Mouse (Mus musculus) forelimb bud, embryonic 11.5 days (tissue): ENCODE results near the gene Sh3rf3.

Source experiments
- DNase-seq: peaks from one replicate; pipeline ENCODE4 v3.0.0-alpha.2; 2012; ENCODE audit warnings: low read depth, low spot score

Sh3rf3 gene

GRCm38 (mm10) chr10:58813081-58813800, at the start of gene Sh3rf3:
Gene Sh3rf3, plus strand, starts transcription at chr10:58813359.
- DNase-seq = peak; percentile 21

GRCm38 (mm10) chr10:58788486-58789274, 24.5 kb upstream of the Sh3rf3 start:
- DNase-seq = no peak

- DNase-seq = no peak
Observed at GRCm38 (mm10) chr10:58797555-58797954, 15.6 kb upstream of the Sh3rf3 start.

GRCm38 (mm10) chr10:58798156-58798555, 15.0 kb upstream of the Sh3rf3 start:
- no peak for DNase-seq

GRCm38 (mm10) chr10:58800996-58801433, 12.1 kb upstream of the Sh3rf3 start:
- DNase-seq = no peak

- DNase-seq = no peak
Observed at GRCm38 (mm10) chr10:58802391-58802790, 10.8 kb upstream of the Sh3rf3 start.

GRCm38 (mm10) chr10:58807956-58808355, 5.2 kb upstream of the Sh3rf3 start:
- DNase-seq = no peak

- DNase-seq = no peak
Observed at GRCm38 (mm10) chr10:58810181-58810580, 3.0 kb upstream of the Sh3rf3 start.

GRCm38 (mm10) chr10:58812210-58813080, 714 bp upstream of the Sh3rf3 start:
- DNase-seq = peak; percentile 85

- peak; percentile 21 for DNase-seq
Observed at GRCm38 (mm10) chr10:58813801-58814191, 637 bp downstream of the Sh3rf3 start.

- no peak for DNase-seq
Observed at GRCm38 (mm10) chr10:58814486-58814885, 1.3 kb downstream of the Sh3rf3 start.

GRCm38 (mm10) chr10:58824016-58824568, 10.9 kb downstream of the Sh3rf3 start:
- no peak for DNase-seq

GRCm38 (mm10) chr10:58829251-58830111, 16.3 kb downstream of the Sh3rf3 start:
- no peak for DNase-seq

GRCm38 (mm10) chr10:58833146-58833545, 20.0 kb downstream of the Sh3rf3 start:
- DNase-seq = no peak

GRCm38 (mm10) chr10:58833741-58834178, 20.6 kb downstream of the Sh3rf3 start:
- DNase-seq = no peak

GRCm38 (mm10) chr10:58836391-58836790, 23.2 kb downstream of the Sh3rf3 start:
- no peak for DNase-seq

- DNase-seq = no peak
Observed at GRCm38 (mm10) chr10:58837504-58837903, 24.3 kb downstream of the Sh3rf3 start.

- DNase-seq = no peak
Observed at GRCm38 (mm10) chr10:58841945-58842344, 28.8 kb downstream of the Sh3rf3 start.

- DNase-seq = no peak
Observed at GRCm38 (mm10) chr10:58843100-58843499, 29.9 kb downstream of the Sh3rf3 start.

GRCm38 (mm10) chr10:58848127-58848526, 35.0 kb downstream of the Sh3rf3 start:
- DNase-seq = no peak

- DNase-seq = no peak
Observed at GRCm38 (mm10) chr10:58848536-58848935, 35.4 kb downstream of the Sh3rf3 start.
